Mouse (Mus musculus) brown adipose tissue, adult 24 weeks (tissue): ENCODE measurements at regions not wholly inside any gene's neighbourhood (a gene's known extent, or its start where the extent isn't known, plus 50 kb on each side); places are given as distances from the start of the nearest gene placed in this dataset.

Source experiments
- H3K27ac ChIP-seq: fragments of 200-500 bp; replicated peaks from 2 replicates; pipeline ENCODE4 v1.5.1; 2012; ENCODE audit warnings: low read depth, mild to moderate bottlenecking, low read length
- H3K4me1 ChIP-seq: fragments of 200-500 bp; 2 replicates; pipeline ENCODE4 v1.6.1; 2012; ENCODE audit warnings: low read length, mixed read lengths; ENCODE audit not compliant: control insufficient read depth, insufficient read depth, insufficient read length
- H3K4me3 ChIP-seq: fragments of 200-500 bp; 2 replicates; pipeline ENCODE4 v1.5.1; 2012; ENCODE audit warnings: low read depth, mild to moderate bottlenecking, low read length, moderate library complexity; ENCODE audit not compliant: insufficient read depth

- Histone ChIP-seq H3K4me3 (no peak overlapping the region), H3K27ac (no peak overlapping the region), H3K4me1 (no peaks in the 10 kb centered on the region)
Measured at GRCm38 (mm10) chr6:66282566-66283115, 252.5 kb upstream of the Mad2l1 start.

GRCm38 (mm10) chr6:66283521-66283920, 251.7 kb upstream of the Mad2l1 start:
- Histone ChIP-seq H3K4me1 (no peaks in the 10 kb centered on the region), H3K27ac (no peak overlapping the region), H3K4me3 (no peak overlapping the region)

DNA sequence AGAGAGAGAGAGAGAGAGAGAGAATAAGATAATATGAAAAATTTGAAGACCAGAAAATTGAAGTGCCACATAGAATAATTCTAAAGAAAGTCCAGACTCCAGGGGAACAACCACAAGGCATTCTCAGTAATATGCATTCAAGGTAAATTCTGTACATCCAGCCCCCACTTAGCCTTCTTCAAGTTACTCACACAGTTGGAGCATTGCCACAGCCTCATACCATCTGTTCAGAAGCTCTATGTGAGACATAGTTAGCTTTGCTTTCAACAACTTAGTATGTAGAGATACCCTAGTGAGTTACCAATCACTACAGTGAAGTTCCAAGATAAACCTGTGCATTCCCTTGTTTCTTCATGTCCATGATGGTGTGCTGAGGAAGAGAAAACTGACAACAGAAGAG, 247.6 kb upstream of the Mad2l1 start:
- Histone ChIP-seq H3K4me3 (no peak overlapping the region), H3K27ac (no peak overlapping the region), H3K4me1 (no peaks in the 10 kb centered on the region)

DNA sequence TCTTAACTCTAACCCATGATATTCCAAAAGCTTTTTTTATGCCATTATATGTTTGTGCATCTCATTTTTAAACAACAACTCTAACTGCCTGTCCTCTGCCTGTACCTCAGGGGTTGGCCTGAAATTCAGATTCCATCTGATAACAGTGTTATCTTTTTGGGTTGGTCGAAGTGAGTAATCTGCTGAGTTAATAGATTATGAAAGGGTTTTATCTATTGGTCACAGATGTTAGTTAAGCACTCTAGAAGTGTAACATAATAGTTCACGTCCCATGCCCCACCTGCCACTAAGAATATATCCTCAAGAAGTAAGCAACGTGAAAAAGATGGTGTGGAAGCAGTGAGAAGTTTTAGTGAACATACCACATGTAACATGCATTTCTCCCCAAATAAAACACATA, 246.0 kb upstream of the Mad2l1 start:
- no peaks in the 10 kb centered on the region for H3K4me1 ChIP-seq
- H3K4me3 ChIP-seq = no peak overlapping the region
- no peak overlapping the region for H3K27ac ChIP-seq

DNA sequence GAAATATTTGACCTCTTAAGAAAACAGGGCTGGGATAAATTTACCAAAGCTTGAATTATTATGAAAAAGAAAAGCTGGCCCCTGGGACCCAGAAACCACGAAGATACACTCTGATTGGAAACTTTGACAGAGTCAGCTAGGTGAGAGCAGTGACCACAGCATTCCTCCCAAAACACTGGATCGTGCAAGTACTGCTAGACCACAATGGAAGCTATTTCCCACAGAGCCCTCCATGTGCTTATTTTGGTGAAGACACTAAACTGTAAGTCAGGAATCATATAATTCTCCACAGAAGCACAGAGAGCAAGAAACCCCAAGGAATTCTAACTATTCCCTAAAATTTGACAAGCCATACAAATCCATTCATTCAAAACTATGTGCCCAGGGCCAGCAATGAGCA, 243.6 kb upstream of the Mad2l1 start:
- H3K4me1 ChIP-seq = no peaks in the 10 kb centered on the region
- H3K4me3 ChIP-seq = no peak overlapping the region
- H3K27ac ChIP-seq = no peak overlapping the region

- H3K4me3 ChIP-seq = no peak overlapping the region
- H3K4me1 ChIP-seq = no peaks in the 10 kb centered on the region
- no peak overlapping the region for H3K27ac ChIP-seq
Measured at GRCm38 (mm10) chr6:66298056-66298455, 237.1 kb upstream of the Mad2l1 start.

- no peak overlapping the region for H3K27ac ChIP-seq
- no peak overlapping the region for H3K4me3 ChIP-seq
- H3K4me1 ChIP-seq = no peaks in the 10 kb centered on the region
Measured at GRCm38 (mm10) chr6:66300189-66300588, 235.0 kb upstream of the Mad2l1 start.

DNA sequence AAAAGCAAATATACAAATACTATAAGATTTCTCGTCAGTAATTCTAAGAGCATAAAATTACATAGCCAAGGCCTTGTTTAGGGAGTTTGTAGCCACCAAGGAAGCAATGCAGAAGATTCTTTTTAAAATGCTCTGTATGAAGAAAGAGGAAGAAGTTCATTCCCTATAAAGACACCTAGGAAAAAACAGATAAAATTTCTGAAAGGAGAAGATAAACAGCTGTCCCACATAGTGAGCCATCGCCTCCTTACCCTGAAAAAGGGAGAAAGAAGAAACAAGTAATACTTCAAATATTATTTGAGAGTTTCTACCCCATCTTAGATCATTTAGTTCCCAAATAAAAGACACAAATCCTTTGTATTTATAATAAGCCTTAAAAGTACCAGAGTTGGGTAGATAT, 190.3 kb upstream of the Mad2l1 start:
- Histone ChIP-seq H3K4me1 (no peaks in the 10 kb centered on the region), H3K4me3 (no peak overlapping the region), H3K27ac (no peak overlapping the region)

DNA sequence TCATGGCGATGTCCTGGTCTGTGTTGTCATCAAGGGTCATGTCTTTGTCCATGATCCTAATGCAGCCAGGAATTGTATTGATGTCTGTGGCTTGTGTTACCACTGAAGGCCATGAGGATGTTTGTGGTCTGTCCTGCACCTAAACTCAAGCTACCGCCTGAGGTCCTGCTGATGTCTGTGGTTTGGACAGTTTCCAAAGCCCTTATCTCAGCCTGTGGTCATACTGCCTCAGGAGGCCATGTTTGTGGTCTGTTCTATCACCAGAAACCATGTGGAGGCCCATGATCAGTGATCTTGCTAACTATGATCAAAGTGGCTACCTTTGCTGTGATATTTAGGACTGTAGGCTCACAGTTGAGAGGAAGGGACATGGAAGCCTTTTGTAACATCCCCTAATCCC, 187.8 kb upstream of the Mad2l1 start:
- Histone ChIP-seq H3K4me3 (no peak overlapping the region), H3K4me1 (no peaks in the 10 kb centered on the region), H3K27ac (no peak overlapping the region)

GRCm38 (mm10) chr6:66361130-66361529, 174.1 kb upstream of the Mad2l1 start:
- Histone ChIP-seq H3K4me1 (peaks cover 9% of the 10 kb centered on the region), H3K27ac (no peak overlapping the region; the same call in 1 of the 2 replicates), H3K4me3 (no peak overlapping the region)

GRCm38 (mm10) chr6:66367263-66367662, 167.9 kb upstream of the Mad2l1 start:
- no peaks in the 10 kb centered on the region for H3K4me1 ChIP-seq
- no peak overlapping the region for H3K27ac ChIP-seq
- H3K4me3 ChIP-seq = no peak overlapping the region

- no peak overlapping the region for H3K27ac ChIP-seq
- H3K4me1 ChIP-seq = no peaks in the 10 kb centered on the region
- no peak overlapping the region for H3K4me3 ChIP-seq
Measured at GRCm38 (mm10) chr6:66381279-66381934, 153.8 kb upstream of the Mad2l1 start.

- H3K4me1 ChIP-seq = no peaks in the 10 kb centered on the region
- no peak overlapping the region for H3K4me3 ChIP-seq
- no peak overlapping the region for H3K27ac ChIP-seq
Measured at GRCm38 (mm10) chr6:66382347-66383010, 152.7 kb upstream of the Mad2l1 start.

GRCm38 (mm10) chr6:66395147-66395546, 140.0 kb upstream of the Mad2l1 start:
- H3K4me1 ChIP-seq = no peaks in the 10 kb centered on the region
- no peak overlapping the region for H3K27ac ChIP-seq
- no peak overlapping the region for H3K4me3 ChIP-seq

GRCm38 (mm10) chr6:66397411-66397810, 137.8 kb upstream of the Mad2l1 start:
- Histone ChIP-seq H3K4me1 (peaks cover 6% of the 10 kb centered on the region), H3K27ac (no peak overlapping the region), H3K4me3 (no peak overlapping the region)

DNA sequence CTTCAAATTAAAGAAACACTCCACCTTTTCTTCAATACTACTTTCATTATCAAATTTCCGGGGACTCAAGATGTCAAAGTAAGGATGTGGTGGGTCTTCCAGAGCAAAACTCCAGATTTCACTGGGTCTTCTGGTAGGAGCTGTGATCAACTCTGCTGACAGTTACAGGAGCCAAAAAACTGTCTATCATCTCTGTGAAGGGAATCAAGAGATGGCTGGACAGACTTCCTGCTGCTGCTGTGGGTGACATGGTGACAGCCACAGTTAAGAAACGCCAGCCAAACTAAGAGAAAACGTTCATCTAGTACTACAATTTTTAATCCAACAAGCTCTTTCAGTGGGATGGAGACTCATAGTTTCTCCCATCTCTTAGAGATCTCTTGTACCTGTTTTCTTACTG, 136.5 kb upstream of the Mad2l1 start:
- H3K4me1 ChIP-seq = peaks cover 6% of the 10 kb centered on the region
- no peak overlapping the region for H3K4me3 ChIP-seq
- no peak overlapping the region for H3K27ac ChIP-seq
